Mouse (Mus musculus) liver, embryonic 15.5 days (tissue): ENCODE measurements around the gene Kcnk2. TPM values are rescaled to one million over a fixed set of nuclear protein-coding genes. Genes with fewer than 3 reads are reported as not detected.

Experiments used
- ATAC-seq: fragments of 200-750 bp; cut with Nextera tagmentation; 2 replicates; pipeline ENCODE4 v1.8.0; 2017; ENCODE audit warnings: moderate number of reproducible peaks, mild to moderate bottlenecking, moderate library complexity; ENCODE audit not compliant: insufficient read depth
- H3K27ac ChIP-seq: fragments of 300-500 bp; sonication (generic); replicated peaks from 2 replicates; pipeline ENCODE4 v1.5.1; 2015; ENCODE audit warnings: mild to moderate bottlenecking, inconsistent platforms
- H3K27me3 ChIP-seq: fragments of 300-500 bp; sonication (generic); 2 replicates; pipeline ENCODE4 v1.6.1; 2015; ENCODE audit warnings: mild to moderate bottlenecking, inconsistent platforms
- H3K36me3 ChIP-seq: fragments of 300-500 bp; sonication (generic); replicated peaks from 2 replicates; pipeline ENCODE4 v1.6.1; 2015; ENCODE audit warnings: moderate library complexity, mild to moderate bottlenecking, inconsistent platforms
- H3K4me1 ChIP-seq: fragments of 300-500 bp; sonication (generic); replicated peaks from 2 replicates; pipeline ENCODE4 v1.6.1; 2015; ENCODE audit warnings: inconsistent platforms
- H3K4me2 ChIP-seq: fragments of 300-500 bp; sonication (generic); 2 replicates; pipeline ENCODE4 v1.6.1; 2015; ENCODE audit warnings: moderate library complexity, mild to moderate bottlenecking, inconsistent platforms
- H3K4me3 ChIP-seq: fragments of 300-500 bp; sonication (generic); replicated peaks from 2 replicates; pipeline ENCODE4 v1.5.1; 2015; ENCODE audit warnings: mild to moderate bottlenecking, inconsistent platforms
- H3K9ac ChIP-seq: fragments of 300-500 bp; sonication (generic); 2 replicates; pipeline ENCODE4 v1.6.1; 2015; ENCODE audit warnings: moderate library complexity, mild to moderate bottlenecking, inconsistent platforms
- H3K9me3 ChIP-seq: fragments of 300-500 bp; sonication (generic); replicated peaks from 2 replicates; pipeline ENCODE4 v1.6.1; 2016; ENCODE audit warnings: inconsistent platforms
- WGBS: fragments of 180-500 bp; shearing (Covaris S2); methylation state at CpG from one replicate; pipeline ENCODE4 v1.1.7; 2015; ENCODE audit warnings: mixed read lengths; ENCODE audit not compliant: insufficient replicate concordance; 5-methylcytosine and 5-hydroxymethylcytosine counted together
- polyA plus RNA-seq: library from polyadenylated mRNA; unstranded; fragments of >200 nt; fragmentation: Nextera tagmentation; extraction: Ambion mirVana; gene quantifications from 2 replicates; pipeline ENCODE4 v1.2.1, GENCODE M21; 2015

The Kcnk2 gene
- polyA plus RNA-seq, 1 experiment from 2014 or later = 0.05 TPM

- WGBS = 44% methylated on average over 4 of the region's 4 CpGs
- Histone ChIP-seq H3K9ac (no peak overlapping the region), H3K4me1 (no peaks in the 10 kb centered on the region), H3K27me3 (no peaks in the 10 kb centered on the region), H3K4me2 (no peak overlapping the region), H3K36me3 (no peaks in the 10 kb centered on the region), H3K4me3 (no peak overlapping the region), H3K9me3 (no peaks in the 10 kb centered on the region), H3K27ac (no peak overlapping the region)
- no peak for ATAC-seq
Observed at GRCm38 (mm10) chr1:189403139-189403538, 1.1 kb upstream of the Kcnk2 start.

- Histone ChIP-seq H3K36me3 (no peaks in the 10 kb centered on the region), H3K9me3 (no peaks in the 10 kb centered on the region), H3K9ac (no peak overlapping the region), H3K4me3 (no peak overlapping the region), H3K4me1 (no peaks in the 10 kb centered on the region), H3K27ac (no peak overlapping the region), H3K27me3 (no peaks in the 10 kb centered on the region), H3K4me2 (no peak overlapping the region)
- no peak for ATAC-seq
- 56% methylated on average over 10 of the region's 10 CpGs for WGBS
Observed at GRCm38 (mm10) chr1:189386848-189387247, 15.2 kb downstream of the Kcnk2 start.

GRCm38 (mm10) chr1:189386141-189386540, 15.9 kb downstream of the Kcnk2 start:
- Histone ChIP-seq H3K4me2 (no peak overlapping the region), H3K27ac (no peak overlapping the region), H3K4me3 (no peak overlapping the region), H3K36me3 (no peaks in the 10 kb centered on the region), H3K9me3 (no peaks in the 10 kb centered on the region), H3K27me3 (no peaks in the 10 kb centered on the region), H3K9ac (no peak overlapping the region), H3K4me1 (no peaks in the 10 kb centered on the region)
- no peak for ATAC-seq
- 69% methylated on average over 2 of the region's 2 CpGs for WGBS

- Histone ChIP-seq H3K9me3 (no peaks in the 10 kb centered on the region), H3K27me3 (no peaks in the 10 kb centered on the region), H3K27ac (no peak overlapping the region), H3K4me1 (no peaks in the 10 kb centered on the region), H3K4me2 (no peak overlapping the region), H3K36me3 (no peaks in the 10 kb centered on the region), H3K4me3 (no peak overlapping the region), H3K9ac (no peak overlapping the region)
- no peak for ATAC-seq
- 74% methylated on average over 4 of the region's 4 CpGs for WGBS
Observed at GRCm38 (mm10) chr1:189367722-189368121, 34.4 kb downstream of the Kcnk2 start.

- 56% methylated on average over 5 of the region's 5 CpGs for WGBS
- no peaks in the 10 kb centered on the region for H3K27me3 ChIP-seq
- no peaks in the 10 kb centered on the region for H3K4me1 ChIP-seq
- ATAC-seq = no peak
- H3K4me3 ChIP-seq = no peak overlapping the region
- no peaks in the 10 kb centered on the region for H3K36me3 ChIP-seq
- H3K9me3 ChIP-seq = no peaks in the 10 kb centered on the region
- no peak overlapping the region for H3K9ac ChIP-seq
- no peak overlapping the region for H3K27ac ChIP-seq
- H3K4me2 ChIP-seq = no peak overlapping the region
Observed at GRCm38 (mm10) chr1:189364188-189364587, 37.9 kb downstream of the Kcnk2 start.

GRCm38 (mm10) chr1:189362579-189362978, 39.5 kb downstream of the Kcnk2 start:
- 54% methylated on average over 6 of the region's 6 CpGs for WGBS
- H3K9me3 ChIP-seq = no peaks in the 10 kb centered on the region
- H3K27ac ChIP-seq = no peak overlapping the region
- ATAC-seq = no peak
- no peaks in the 10 kb centered on the region for H3K4me1 ChIP-seq
- H3K4me3 ChIP-seq = no peak overlapping the region
- no peak overlapping the region for H3K9ac ChIP-seq
- H3K27me3 ChIP-seq = no peaks in the 10 kb centered on the region
- no peak overlapping the region for H3K4me2 ChIP-seq
- no peaks in the 10 kb centered on the region for H3K36me3 ChIP-seq

- WGBS = 57% methylated on average over 4 of the region's 4 CpGs
- H3K9ac ChIP-seq = no peak overlapping the region
Observed at GRCm38 (mm10) chr1:189359699-189360098, 42.4 kb downstream of the Kcnk2 start.

GRCm38 (mm10) chr1:189353887-189354286, 48.2 kb downstream of the Kcnk2 start:
- no peak for ATAC-seq
- Histone ChIP-seq H3K9me3 (no peaks in the 10 kb centered on the region), H3K4me3 (no peak overlapping the region), H3K4me2 (no peak overlapping the region), H3K27me3 (no peaks in the 10 kb centered on the region), H3K9ac (no peak overlapping the region), H3K4me1 (no peaks in the 10 kb centered on the region), H3K27ac (no peak overlapping the region), H3K36me3 (no peaks in the 10 kb centered on the region)
- 62% methylated on average over 1 of the region's 1 CpGs for WGBS

More at GRCm38 (mm10) chr1:189359699-189360098, 42.4 kb downstream of the Kcnk2 start:
- ATAC-seq = no peak
- H3K4me2 ChIP-seq = no peak overlapping the region
- no peak overlapping the region for H3K4me3 ChIP-seq
- H3K9me3 ChIP-seq = no peaks in the 10 kb centered on the region
- no peaks in the 10 kb centered on the region for H3K36me3 ChIP-seq
- no peaks in the 10 kb centered on the region for H3K4me1 ChIP-seq
- no peaks in the 10 kb centered on the region for H3K27me3 ChIP-seq
- H3K27ac ChIP-seq = no peak overlapping the region

GRCm38 (mm10) chr1:189351804-189352203, 50.3 kb downstream of the Kcnk2 start:
- no peaks in the 10 kb centered on the region for H3K36me3 ChIP-seq
- H3K4me2 ChIP-seq = no peak overlapping the region
- H3K27ac ChIP-seq = no peak overlapping the region
- H3K4me3 ChIP-seq = no peak overlapping the region
- no peak for ATAC-seq
- H3K9me3 ChIP-seq = no peaks in the 10 kb centered on the region
- H3K27me3 ChIP-seq = no peaks in the 10 kb centered on the region
- H3K9ac ChIP-seq = no peak overlapping the region
- WGBS = 61% methylated on average over 6 of the region's 6 CpGs
- no peaks in the 10 kb centered on the region for H3K4me1 ChIP-seq

- no peak overlapping the region for H3K4me2 ChIP-seq
- ATAC-seq = no peak
- 59% methylated on average over 5 of the region's 5 CpGs for WGBS
- no peak overlapping the region for H3K9ac ChIP-seq
- H3K9me3 ChIP-seq = no peaks in the 10 kb centered on the region
- H3K27ac ChIP-seq = no peak overlapping the region
- no peak overlapping the region for H3K4me3 ChIP-seq
- peaks cover 4% of the 10 kb centered on the region; the same call in 1 of the 2 replicates for H3K27me3 ChIP-seq
- H3K36me3 ChIP-seq = no peaks in the 10 kb centered on the region
- H3K4me1 ChIP-seq = no peaks in the 10 kb centered on the region
Observed at GRCm38 (mm10) chr1:189349205-189349604, 52.9 kb downstream of the Kcnk2 start.

GRCm38 (mm10) chr1:189345166-189345565, 56.9 kb downstream of the Kcnk2 start:
- Histone ChIP-seq H3K27me3 (peaks cover 31% of the 10 kb centered on the region), H3K4me3 (no peak overlapping the region), H3K36me3 (no peaks in the 10 kb centered on the region), H3K9ac (no peak overlapping the region), H3K27ac (no peak overlapping the region), H3K9me3 (no peaks in the 10 kb centered on the region), H3K4me1 (no peaks in the 10 kb centered on the region), H3K4me2 (no peak overlapping the region)
- 49% methylated on average over 5 of the region's 5 CpGs for WGBS
- ATAC-seq = no peak
